Mouse (Mus musculus) neural tube, embryonic 11.5 days (tissue): ENCODE measurements at regions not wholly inside any gene's neighbourhood (a gene's known extent, or its start where the extent isn't known, plus 50 kb on each side); places are given as distances from the start of the nearest gene placed in this dataset.

Experiments
- ATAC-seq: fragments of 200-750 bp; cut with Nextera tagmentation; 2 replicates; pipeline ENCODE4 v1.8.0; 2017; ENCODE audit warnings: moderate number of reproducible peaks, mild to moderate bottlenecking, moderate TSS enrichment, moderate library complexity; ENCODE audit not compliant: insufficient read depth, low FRiP score, low TSS enrichment
- DNase-seq: peaks from one replicate; pipeline ENCODE4 v3.0.0-alpha.2; 2015; ENCODE audit warnings: low spot score
- H3K27ac ChIP-seq: fragments of 300-500 bp; sonication (generic); 2 replicates; pipeline ENCODE4 v1.5.1; 2014; ENCODE audit warnings: low read depth, mild to moderate bottlenecking, low read length
- H3K27me3 ChIP-seq: fragments of 300-500 bp; sonication (generic); 2 replicates; pipeline ENCODE4 v1.6.1; 2014; ENCODE audit warnings: mild to moderate bottlenecking, low read length, mixed read lengths; ENCODE audit not compliant: control insufficient read depth, insufficient read depth
- H3K36me3 ChIP-seq: fragments of 300-500 bp; sonication (generic); 2 replicates; pipeline ENCODE4 v1.6.1; 2014; ENCODE audit warnings: mild to moderate bottlenecking, low read length, moderate library complexity, mixed read lengths; ENCODE audit not compliant: control insufficient read depth, insufficient read depth
- H3K4me1 ChIP-seq: fragments of 300-500 bp; sonication (generic); 2 replicates; pipeline ENCODE4 v1.6.1; 2014; ENCODE audit warnings: low read length, mixed read lengths; ENCODE audit not compliant: control insufficient read depth, insufficient read depth
- H3K4me2 ChIP-seq: fragments of 300-500 bp; sonication (generic); 2 replicates; pipeline ENCODE4 v1.6.1; 2014; ENCODE audit warnings: low read depth, mild to moderate bottlenecking, moderate library complexity
- H3K4me3 ChIP-seq: fragments of 300-500 bp; sonication (generic); 2 replicates; pipeline ENCODE4 v1.5.1; 2014; ENCODE audit warnings: low read depth, low read length
- H3K9ac ChIP-seq: fragments of 300-500 bp; sonication (generic); 2 replicates; pipeline ENCODE4 v1.6.1; 2014; ENCODE audit warnings: mild to moderate bottlenecking, low read length
- H3K9me3 ChIP-seq: fragments of 300-500 bp; sonication (generic); 2 replicates; pipeline ENCODE4 v1.6.1; 2016; ENCODE audit warnings: low read length; ENCODE audit not compliant: control insufficient read depth
- WGBS: fragments of 180-500 bp; shearing (Covaris S2); extraction: QIAGEN DNeasy Blood & Tissue Kit; methylation state at CpG from one replicate; pipeline ENCODE4 v1.1.7; 2014; 5-methylcytosine and 5-hydroxymethylcytosine counted together

- Histone ChIP-seq H3K4me3 (no peak overlapping the region), H3K9me3 (no peaks in the 10 kb centered on the region), H3K27ac (no peak overlapping the region), H3K36me3 (no peaks in the 10 kb centered on the region), H3K4me1 (no peaks in the 10 kb centered on the region), H3K9ac (no peak overlapping the region), H3K27me3 (no peaks in the 10 kb centered on the region), H3K4me2 (no peak overlapping the region)
- no peak for ATAC-seq
- no peak for DNase-seq
- WGBS, result 82% methylated on average over 5 of the region's 5 CpGs
Measured at GRCm38 (mm10) chr2:178902397-178902796, 472.1 kb downstream of the Cdh26 start.

GRCm38 (mm10) chr2:178909325-178909724, 479.0 kb downstream of the Cdh26 start:
- H3K9ac ChIP-seq, result no peak overlapping the region
- ATAC-seq (no peak), DNase-seq (no peak)
- no peak overlapping the region for H3K27ac ChIP-seq
- no peaks in the 10 kb centered on the region for H3K4me1 ChIP-seq
- H3K36me3 ChIP-seq, result no peaks in the 10 kb centered on the region
- H3K4me2 ChIP-seq, result no peak overlapping the region
- no peaks in the 10 kb centered on the region for H3K27me3 ChIP-seq
- H3K9me3 ChIP-seq, result no peaks in the 10 kb centered on the region
- H3K4me3 ChIP-seq, result no peak overlapping the region
- 82% methylated on average over 7 of the region's 7 CpGs for WGBS

- ATAC-seq, result no peak
Measured at GRCm38 (mm10) chr2:178911646-178912045, 481.3 kb downstream of the Cdh26 start.

GRCm38 (mm10) chr2:178916316-178917033, 486.1 kb downstream of the Cdh26 start:
- Histone ChIP-seq H3K4me1 (no peaks in the 10 kb centered on the region), H3K9me3 (no peaks in the 10 kb centered on the region), H3K9ac (no peak overlapping the region), H3K27ac (no peak overlapping the region), H3K4me2 (no peak overlapping the region), H3K36me3 (no peaks in the 10 kb centered on the region), H3K27me3 (no peaks in the 10 kb centered on the region), H3K4me3 (no peak overlapping the region)
- DNase-seq, result no peak
- 86% methylated on average over 6 of the region's 6 CpGs for WGBS
- ATAC-seq, result no peak

More at GRCm38 (mm10) chr2:178911646-178912045, 481.3 kb downstream of the Cdh26 start:
- Histone ChIP-seq H3K4me2 (no peak overlapping the region), H3K4me3 (no peak overlapping the region), H3K9me3 (no peaks in the 10 kb centered on the region), H3K4me1 (no peaks in the 10 kb centered on the region), H3K27me3 (no peaks in the 10 kb centered on the region), H3K9ac (no peak overlapping the region), H3K27ac (no peak overlapping the region), H3K36me3 (no peaks in the 10 kb centered on the region)
- WGBS, result 58% methylated on average over 3 of the region's 3 CpGs
- DNase-seq, result no peak

GRCm38 (mm10) chr2:178924456-178925115, 494.3 kb downstream of the Cdh26 start:
- DNase-seq (no peak), ATAC-seq (no peak)
- WGBS, result 79% methylated on average over 4 of the region's 4 CpGs
- Histone ChIP-seq H3K9ac (no peak overlapping the region), H3K4me3 (no peak overlapping the region), H3K27ac (no peak overlapping the region), H3K9me3 (no peaks in the 10 kb centered on the region), H3K4me1 (no peaks in the 10 kb centered on the region), H3K27me3 (no peaks in the 10 kb centered on the region), H3K36me3 (no peaks in the 10 kb centered on the region), H3K4me2 (no peak overlapping the region)

- Histone ChIP-seq H3K4me1 (no peaks in the 10 kb centered on the region), H3K4me2 (no peak overlapping the region), H3K4me3 (no peak overlapping the region), H3K9me3 (no peaks in the 10 kb centered on the region), H3K27me3 (no peaks in the 10 kb centered on the region), H3K36me3 (no peaks in the 10 kb centered on the region), H3K27ac (no peak overlapping the region), H3K9ac (no peak overlapping the region)
- no peak for ATAC-seq
- DNase-seq, result no peak
- 89% methylated on average over 13 of the region's 13 CpGs for WGBS
Measured at GRCm38 (mm10) chr2:178927038-178927660, 496.8 kb downstream of the Cdh26 start.

GRCm38 (mm10) chr2:178929033-178929432, 498.7 kb downstream of the Cdh26 start:
- WGBS, result 89% methylated on average over 6 of the region's 6 CpGs
- H3K4me1 ChIP-seq, result no peaks in the 10 kb centered on the region
- H3K27me3 ChIP-seq, result no peaks in the 10 kb centered on the region
- H3K9ac ChIP-seq, result no peak overlapping the region
- H3K4me3 ChIP-seq, result no peak overlapping the region
- ATAC-seq (no peak), DNase-seq (no peak)
- H3K27ac ChIP-seq, result no peak overlapping the region
- no peaks in the 10 kb centered on the region for H3K36me3 ChIP-seq
- no peaks in the 10 kb centered on the region for H3K9me3 ChIP-seq
- no peak overlapping the region for H3K4me2 ChIP-seq

GRCm38 (mm10) chr2:178930125-178930524, 499.8 kb downstream of the Cdh26 start:
- WGBS, result 74% methylated on average over 2 of the region's 2 CpGs

GRCm38 (mm10) chr2:178948471-178948870, 493.8 kb upstream of the Cdh4 start:
- Histone ChIP-seq H3K36me3 (no peaks in the 10 kb centered on the region), H3K4me1 (no peaks in the 10 kb centered on the region), H3K4me2 (no peak overlapping the region), H3K9ac (no peak overlapping the region), H3K9me3 (no peaks in the 10 kb centered on the region), H3K27me3 (no peaks in the 10 kb centered on the region), H3K4me3 (no peak overlapping the region), H3K27ac (no peak overlapping the region)
- no peak for DNase-seq
- ATAC-seq, result no peak
- 82% methylated on average over 6 of the region's 6 CpGs for WGBS

More at GRCm38 (mm10) chr2:178930125-178930524, 499.8 kb downstream of the Cdh26 start:
- Histone ChIP-seq H3K9me3 (no peaks in the 10 kb centered on the region), H3K4me2 (no peak overlapping the region), H3K4me1 (no peaks in the 10 kb centered on the region), H3K27me3 (no peaks in the 10 kb centered on the region), H3K36me3 (no peaks in the 10 kb centered on the region), H3K9ac (no peak overlapping the region), H3K27ac (no peak overlapping the region), H3K4me3 (no peak overlapping the region)
- ATAC-seq (no peak), DNase-seq (no peak)
